Mouse (Mus musculus): ENCODE results near the gene S1pr2.

The S1pr2 gene

DNA sequence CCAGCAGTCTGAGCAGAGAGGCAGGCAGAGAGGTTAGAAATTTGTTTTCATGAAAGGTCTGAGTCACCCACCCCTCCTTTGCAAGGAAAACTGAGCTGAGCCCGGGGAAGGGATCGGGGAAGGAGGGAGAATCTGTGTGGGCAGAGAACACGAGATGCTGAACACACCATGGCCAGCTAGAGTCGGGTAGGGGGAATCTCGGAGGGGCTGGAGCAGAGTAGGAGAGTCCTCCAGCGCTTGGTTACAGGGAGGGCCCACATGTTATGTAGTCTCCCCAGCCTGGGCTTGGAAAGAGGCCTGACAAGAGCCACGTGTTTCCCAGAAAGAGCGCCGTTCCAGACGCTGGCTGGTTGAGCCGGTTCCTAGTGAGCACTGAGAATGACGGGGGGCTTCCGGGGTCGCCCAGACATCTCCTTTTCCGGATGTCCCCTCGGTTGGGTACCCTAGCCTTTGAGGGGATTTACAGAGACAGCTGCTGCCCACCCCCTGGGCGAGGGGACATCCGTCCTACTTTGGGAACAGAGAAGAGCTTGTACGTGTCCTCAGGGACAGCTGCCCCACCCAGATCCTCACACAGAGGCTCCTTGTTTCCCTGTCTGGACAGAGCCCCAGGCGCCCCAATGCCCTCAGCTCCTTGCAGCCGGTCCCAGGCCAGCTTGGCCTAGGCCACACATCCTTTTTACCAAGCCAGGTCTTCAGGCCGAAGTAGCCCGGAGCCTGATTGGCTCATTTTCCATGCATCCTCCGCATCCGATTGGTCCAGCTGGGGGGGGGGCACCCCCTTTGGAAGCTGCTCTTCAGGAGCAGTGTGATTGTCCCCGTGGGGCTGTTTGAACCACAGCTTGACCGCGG is 4.2 kb downstream of the S1pr2 start:
- in situ Hi-C loops (cut with MboI; ENCODE audit: unreplicated experiment in 2 of 2) = no loop called here

- in situ Hi-C loops (cut with MboI; ENCODE audit: unreplicated experiment in 2 of 2) = no loop called here
These were observed 4.8 kb downstream of the S1pr2 start for GRCm38 (mm10) chr9:20971751-20972140.

GRCm38 (mm10) chr9:20966747-20967146 is 9.8 kb downstream of the S1pr2 start:
- in situ Hi-C loops (cut with MboI; ENCODE audit: unreplicated experiment in 2 of 2) = no loop called here

DNA sequence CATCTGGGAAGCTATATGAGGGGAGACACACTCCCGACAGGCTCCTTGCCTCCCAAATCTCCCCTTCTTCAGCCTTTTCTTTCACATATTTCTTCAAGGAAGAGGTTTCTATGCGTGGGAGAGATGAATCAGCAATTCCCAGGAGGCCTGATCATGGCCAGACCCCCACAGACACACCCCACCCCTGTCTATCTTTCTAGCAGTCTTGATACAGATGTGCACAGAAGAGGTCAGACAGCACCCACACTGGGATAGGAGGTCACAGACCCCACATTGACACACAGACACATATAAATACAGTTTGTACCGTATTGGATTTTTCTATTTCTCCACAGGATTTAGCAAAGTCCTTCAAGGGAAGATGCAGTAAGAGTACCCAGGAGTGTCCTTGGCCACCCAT is 10.6 kb downstream of the S1pr2 start:
- in situ Hi-C loops (cut with MboI; ENCODE audit: unreplicated experiment in 2 of 2) = no loop called here

GRCm38 (mm10) chr9:20965606-20966005 is 11.0 kb downstream of the S1pr2 start:
- in situ Hi-C loops (cut with MboI; ENCODE audit: unreplicated experiment in 2 of 2) = no loop called here

DNA sequence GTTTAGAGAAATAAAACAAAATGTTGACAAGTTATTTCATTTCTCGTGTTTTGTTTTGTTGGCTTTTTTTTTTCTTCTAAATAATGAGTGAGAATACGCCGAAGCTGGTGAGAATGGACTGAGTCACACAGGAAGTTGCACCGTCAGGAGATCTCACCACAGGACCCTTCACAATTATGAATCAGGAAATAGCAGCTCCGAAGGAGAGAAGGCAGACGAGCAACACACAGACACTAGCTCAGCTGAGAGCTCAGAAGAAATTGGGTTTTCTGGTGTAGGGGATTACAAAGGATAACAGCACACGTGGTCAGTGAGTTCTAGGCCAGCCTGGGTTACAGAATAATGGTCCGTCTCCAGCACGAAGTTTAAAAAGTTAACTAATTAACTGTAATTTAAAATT is 15.0 kb downstream of the S1pr2 start:
- in situ Hi-C loops (cut with MboI; ENCODE audit: unreplicated experiment in 2 of 2) = no loop called here

DNA sequence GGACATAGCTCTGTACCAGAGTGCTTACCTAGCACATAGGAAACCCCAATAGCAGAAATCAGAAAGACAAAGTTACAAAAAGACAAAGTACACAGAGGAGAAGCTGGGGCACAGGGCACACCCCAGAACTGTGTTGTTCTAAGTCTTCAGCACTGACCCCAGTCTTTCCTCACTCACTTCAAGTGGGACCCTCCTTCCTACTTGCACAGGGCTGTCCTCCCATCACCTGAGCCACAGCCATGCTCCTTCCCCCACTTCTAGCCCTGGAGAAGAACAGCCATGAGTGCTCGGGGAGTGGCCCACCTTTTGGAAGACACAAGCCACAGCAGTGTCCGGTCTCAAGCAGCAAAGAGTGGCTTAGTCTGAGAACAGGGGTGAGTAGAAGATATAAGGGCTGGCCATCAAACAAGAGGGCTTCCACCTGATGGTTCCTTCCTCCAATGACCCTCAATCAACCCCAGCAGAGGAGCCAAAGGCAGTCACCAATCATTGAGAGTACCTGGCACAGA is 17.1 kb downstream of the S1pr2 start, which contains the start of gene Dnmt1:
Gene Dnmt1, minus strand, starts transcription at position 459 of the 509 bp plus-strand sequence.
- in situ Hi-C loops (cut with MboI; ENCODE audit: unreplicated experiment in 2 of 2) = no loop called here

- in situ Hi-C loops (cut with MboI; ENCODE audit: unreplicated experiment in 2 of 2) = no loop called here
These were observed 19.6 kb downstream of the S1pr2 start for GRCm38 (mm10) chr9:20956989-20957388.

DNA sequence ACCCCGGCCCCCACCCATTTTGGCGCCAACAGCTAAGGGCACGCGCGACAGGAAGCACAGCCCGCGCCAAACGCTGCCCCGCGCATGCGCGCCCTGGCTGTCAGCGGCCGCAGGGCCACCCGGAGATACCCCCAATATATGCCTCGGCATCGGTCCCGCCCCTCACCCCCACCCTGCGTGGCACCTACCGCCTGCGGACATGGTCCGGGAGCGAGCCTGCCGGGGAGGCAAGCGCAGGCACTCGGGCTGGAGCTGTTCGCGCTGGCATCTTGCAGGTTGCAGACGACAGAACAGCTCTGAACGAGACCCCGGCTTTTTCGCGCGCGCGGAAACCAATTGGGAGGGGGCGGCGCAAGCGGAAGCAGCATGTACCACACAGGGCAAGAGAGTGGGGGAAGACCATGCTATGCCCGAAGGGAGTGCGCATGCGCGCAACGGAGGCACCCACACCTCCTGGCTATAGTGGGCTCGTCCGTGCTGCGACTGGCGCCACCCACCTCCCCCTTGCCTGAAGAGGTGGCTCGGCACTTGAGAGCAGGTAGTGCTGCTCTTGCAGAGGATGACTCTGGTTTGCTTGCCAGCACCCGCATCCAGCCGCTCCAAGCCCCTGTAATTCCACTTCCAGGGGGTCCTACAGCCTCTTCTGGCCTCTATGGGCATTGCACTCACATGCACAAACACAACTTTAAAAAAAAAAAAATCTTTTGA is 23.9 kb downstream of the S1pr2 start:
- in situ Hi-C loops (cut with MboI; ENCODE audit: unreplicated experiment in 2 of 2) = no loop called here

DNA sequence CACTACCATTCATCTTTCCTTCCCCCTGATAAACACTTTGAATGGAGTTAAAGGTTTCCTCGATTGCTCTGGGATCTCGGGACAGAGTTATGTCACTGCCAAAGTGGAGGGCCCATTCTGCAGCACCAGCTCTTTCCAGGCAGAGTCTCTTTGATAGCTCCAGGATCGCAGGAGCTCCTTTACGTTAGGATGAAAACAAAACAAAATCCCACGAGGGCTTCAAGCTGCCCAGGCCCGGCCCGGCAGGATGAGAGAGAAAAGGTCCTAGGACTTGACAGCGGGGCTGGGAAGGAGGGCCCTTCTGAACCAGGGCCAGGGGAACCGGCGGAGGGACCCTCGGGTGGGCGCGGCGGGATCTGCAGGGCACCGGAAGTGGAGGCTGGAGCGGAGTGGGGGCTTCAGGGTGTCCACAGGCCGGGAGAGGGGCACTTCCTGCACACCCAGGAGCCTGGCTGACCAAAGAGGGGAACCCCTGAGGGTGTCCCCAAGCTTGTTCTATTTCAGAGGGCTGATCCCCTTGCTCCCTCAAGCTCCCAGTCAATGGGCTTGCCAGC is 24.5 kb downstream of the S1pr2 start:
- in situ Hi-C loops (cut with MboI; ENCODE audit: unreplicated experiment in 2 of 2) = no loop called here

DNA sequence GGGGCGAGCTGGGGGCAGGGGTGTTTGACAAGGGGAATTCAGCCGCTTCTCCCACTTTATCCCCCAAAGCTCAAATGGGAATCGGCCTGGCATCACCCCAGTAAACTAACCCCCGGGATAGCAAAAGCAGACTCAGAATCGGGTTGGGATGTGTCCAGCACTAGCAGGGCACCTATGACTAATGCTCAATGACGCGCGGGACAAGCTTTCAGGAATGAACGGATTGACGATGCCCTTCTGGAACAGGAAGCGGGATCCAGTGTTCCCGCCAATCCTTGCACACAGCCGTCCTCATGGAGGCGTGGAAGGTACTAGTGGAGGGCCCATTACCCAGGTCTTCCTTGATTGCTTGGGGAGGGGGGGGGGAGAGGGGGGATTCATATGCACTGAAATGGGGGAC is 25.1 kb downstream of the S1pr2 start:
- in situ Hi-C loops (cut with MboI; ENCODE audit: unreplicated experiment in 2 of 2) = no loop called here

DNA sequence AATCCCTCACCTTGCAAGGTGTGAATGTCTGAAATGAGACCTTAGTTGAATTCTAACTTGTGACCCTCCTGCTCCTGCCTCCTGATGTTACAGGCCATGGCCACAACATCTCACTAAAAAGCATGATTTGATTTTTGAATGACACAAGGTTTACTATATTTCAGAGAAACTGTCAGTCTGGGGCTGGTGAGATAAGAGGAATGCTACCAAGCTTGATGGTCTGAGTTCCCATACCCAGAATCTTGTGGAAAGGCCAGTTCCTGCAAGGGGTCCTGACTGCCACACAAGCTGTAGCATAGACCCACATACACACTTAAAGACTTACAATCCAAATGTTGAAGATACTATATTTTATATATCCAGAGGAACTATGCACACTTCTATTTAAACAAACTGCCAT is 26.2 kb downstream of the S1pr2 start:
- in situ Hi-C loops (cut with MboI; ENCODE audit: unreplicated experiment in 2 of 2) = no loop called here

GRCm38 (mm10) chr9:20946066-20946880 is 30.3 kb downstream of the S1pr2 start:
- in situ Hi-C loops (cut with MboI; ENCODE audit: unreplicated experiment in 2 of 2) = no loop called here

DNA sequence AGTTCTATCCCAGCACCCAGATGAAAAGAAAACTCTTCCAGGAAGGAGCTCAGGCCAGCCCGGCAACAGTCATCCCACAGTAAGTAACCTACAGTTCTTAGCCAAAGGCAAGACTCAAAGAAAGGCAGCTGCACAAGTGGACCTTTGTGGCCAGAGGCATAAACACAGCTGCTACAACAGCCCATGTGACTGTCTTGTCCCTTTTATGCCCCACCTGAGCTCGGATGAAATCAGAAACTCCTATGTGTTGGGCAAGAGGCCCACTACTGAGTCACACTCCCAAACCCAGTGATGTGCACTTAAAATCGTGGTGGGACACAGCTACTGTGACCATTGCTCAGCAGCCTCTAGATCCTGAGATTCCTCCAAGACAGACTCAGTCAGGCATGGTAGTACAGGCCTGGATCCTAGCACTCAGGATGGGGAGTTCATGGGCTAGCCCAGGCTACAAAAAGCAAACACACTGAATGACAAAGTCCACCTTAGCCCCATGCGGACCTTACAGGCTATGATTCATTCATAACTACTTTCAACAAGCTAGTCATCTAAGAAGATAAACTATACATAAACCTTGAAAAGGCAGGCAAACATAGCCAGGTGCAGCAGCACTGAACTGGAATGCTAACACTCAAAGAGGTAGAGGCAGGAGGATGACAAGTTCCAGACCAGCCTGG is 31.7 kb downstream of the S1pr2 start:
- in situ Hi-C loops (cut with MboI; ENCODE audit: unreplicated experiment in 2 of 2) = no loop called here

DNA sequence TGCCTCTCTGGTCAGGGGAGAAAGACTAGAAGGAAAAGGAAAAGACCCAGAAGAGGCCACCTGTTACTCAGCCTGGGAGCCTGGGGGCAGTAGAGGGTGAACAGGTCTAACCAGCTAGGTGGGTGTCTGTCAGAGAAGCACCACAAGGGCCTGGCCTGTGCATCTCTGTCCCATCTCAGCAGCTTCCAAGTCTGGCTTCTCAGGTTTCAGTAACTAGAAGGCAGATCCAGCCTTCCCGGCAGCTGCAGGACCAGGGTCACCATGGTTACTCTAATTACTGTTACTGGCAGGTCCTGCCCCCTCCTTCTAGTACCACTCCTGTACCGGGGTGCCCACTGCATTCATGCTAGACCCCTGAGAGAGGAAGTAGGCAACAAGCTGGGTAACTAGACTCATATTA is 32.7 kb downstream of the S1pr2 start:
- in situ Hi-C loops (cut with MboI; ENCODE audit: unreplicated experiment in 2 of 2) = no loop called here

DNA sequence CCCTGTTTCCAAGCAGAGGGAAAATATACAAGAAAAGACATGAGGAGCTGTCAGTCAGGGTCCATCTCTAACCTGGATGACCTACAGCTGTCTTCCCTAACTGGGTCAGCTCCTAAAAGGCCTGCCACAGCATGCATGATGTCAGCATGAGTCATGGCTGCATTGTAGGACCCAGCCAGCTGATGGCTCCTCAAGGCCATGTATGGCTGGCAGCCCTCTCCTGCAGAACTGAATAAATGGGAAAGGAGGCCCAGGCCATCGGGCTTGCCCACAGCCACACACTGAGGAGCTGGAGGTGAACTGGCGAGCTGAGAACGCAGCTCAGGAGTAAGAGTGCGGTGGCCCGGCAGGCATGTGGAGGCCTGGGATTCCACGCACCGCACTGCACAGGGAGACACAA is 33.2 kb downstream of the S1pr2 start:
- in situ Hi-C loops (cut with MboI; ENCODE audit: unreplicated experiment in 2 of 2) = no loop called here

DNA sequence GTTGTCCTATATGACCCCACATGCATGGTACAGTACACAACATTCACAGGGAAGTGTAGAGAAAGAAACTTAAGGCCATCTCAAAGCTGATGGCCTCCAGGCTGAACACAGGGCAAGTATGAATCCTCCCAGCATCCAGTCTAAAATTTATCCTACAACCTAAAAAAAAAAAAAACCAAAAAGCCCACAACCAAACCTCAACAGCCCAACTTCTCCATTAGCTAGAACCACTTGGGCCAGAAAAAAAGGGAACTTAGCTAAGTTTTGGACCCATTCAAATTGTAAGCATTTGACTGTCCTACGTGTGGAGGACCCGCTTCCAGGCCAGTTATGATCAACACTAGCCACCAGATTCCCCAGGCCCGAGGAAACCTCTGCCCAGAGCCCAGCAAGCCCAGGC is 53.3 kb downstream of the S1pr2 start:
- in situ Hi-C loops (cut with MboI; ENCODE audit: unreplicated experiment in 2 of 2) = loop anchor here in 1 of 2 experiments (25.0 kb wide), 1 partner anchor 539 kb away; no protein-coding TSS in a partner anchor

DNA sequence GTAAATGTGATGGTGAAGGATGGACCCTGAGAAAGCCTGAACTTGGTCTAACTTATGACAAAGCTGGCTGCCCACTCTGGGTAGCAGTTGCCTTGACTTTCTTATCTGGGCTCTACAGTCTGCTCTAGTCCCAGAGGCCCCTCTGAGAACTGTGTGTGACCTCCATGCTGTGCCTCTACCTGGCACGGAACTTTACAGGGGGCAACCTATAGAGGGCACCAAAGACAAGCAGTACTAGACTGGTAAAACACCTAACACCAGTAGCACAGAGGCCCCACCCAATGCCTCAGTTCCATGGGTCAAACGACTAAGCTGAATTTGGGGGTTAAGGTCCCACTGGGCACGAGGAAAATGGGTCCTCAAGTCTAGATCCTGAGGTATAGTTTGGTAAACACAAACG is 60.4 kb downstream of the S1pr2 start:
- in situ Hi-C loops (cut with MboI; ENCODE audit: unreplicated experiment in 2 of 2) = loop anchor here (5.0 to 25.0 kb wide), 2 partner anchors 86 to 546 kb away; partner anchors contain the start of gene Mrpl4 (in 1 of the 2)
